Mouse (Mus musculus) urinary bladder, postnatal 4 days (tissue): ENCODE measurements around the gene Zfp446.

Experiments
- DNase-seq, 2 experiments: peaks; one replicate each; pipeline ENCODE4 v3.0.0; 2021 to 2022; ENCODE audit warnings: low spot score in 2 of 2

Zfp446 gene

DNA sequence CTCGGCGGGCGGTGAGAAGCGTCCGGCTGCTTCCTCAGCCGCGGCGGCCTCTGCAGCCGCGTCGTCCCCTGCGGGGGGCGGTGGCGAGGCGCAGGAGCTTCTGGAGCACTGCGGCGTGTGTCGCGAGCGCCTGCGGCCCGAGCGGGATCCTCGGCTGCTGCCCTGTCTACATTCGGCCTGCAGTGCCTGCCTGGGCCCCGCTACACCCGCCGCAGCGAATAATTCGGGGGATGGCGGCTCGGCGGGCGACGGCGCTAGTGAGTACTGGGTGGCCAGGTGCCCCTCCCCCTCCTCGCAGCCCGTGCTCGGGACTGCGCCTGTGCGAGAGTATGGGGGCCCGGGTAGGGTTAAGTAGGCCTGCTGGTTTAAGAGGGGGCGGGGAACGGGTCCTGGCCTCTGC, 47.2 kb downstream of the Zfp446 start:
- peak; percentile 80 to 83 for DNase-seq

- DNase-seq = no peak
These were observed 48.0 kb downstream of the Zfp446 start for GRCm38 (mm10) chr7:13025511-13026112.

DNA sequence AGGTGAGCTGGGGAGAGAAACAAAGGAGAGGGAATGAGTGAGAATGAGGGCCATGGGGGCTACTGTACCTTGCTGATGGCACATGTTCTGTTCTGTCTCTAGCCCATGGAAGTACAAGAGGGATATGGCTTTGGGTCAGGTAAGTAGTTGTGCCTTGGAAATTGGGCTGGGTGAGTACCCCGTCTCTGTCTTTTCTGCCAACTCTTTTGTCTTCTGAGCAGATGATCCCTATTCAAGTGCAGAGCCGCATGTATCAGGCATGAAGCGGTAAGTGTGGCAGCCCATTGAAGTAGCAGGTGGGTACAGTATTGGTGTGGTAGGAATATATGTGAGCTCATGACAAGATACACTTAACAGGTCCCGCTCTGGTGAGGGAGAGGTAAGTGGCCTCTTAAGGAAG, 51.3 kb downstream of the Zfp446 start:
- no peak for DNase-seq

DNA sequence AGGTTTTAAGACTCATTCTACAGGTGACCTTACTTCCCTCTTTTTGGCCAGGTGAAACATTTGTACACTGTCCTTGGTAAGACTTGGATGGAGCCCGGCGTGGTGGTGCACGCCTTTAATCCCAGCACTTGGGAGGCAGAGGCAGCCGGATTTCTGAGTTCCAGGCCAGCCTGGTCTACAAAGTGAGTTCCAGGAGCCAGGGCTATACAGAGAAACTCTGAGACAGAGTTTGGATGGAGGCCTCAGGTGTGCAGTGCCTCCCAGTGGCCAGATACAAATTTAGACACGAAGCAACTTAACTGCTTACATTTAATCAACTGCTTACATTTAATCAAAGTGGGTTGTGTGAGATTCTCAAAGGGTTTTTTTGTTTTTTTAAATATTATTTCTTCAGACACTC, 53.4 kb downstream of the Zfp446 start:
- DNase-seq = no peak

GRCm38 (mm10) chr7:13031983-13032382, 54.3 kb downstream of the Zfp446 start:
- DNase-seq = no peak

- no peak for DNase-seq
These were observed 54.9 kb downstream of the Zfp446 start for GRCm38 (mm10) chr7:13032541-13032940.

- DNase-seq = no peak
These were observed 56.0 kb downstream of the Zfp446 start for GRCm38 (mm10) chr7:13033451-13034147.

- peak; percentile 94 to 97 for DNase-seq
These were observed 56.7 kb downstream of the Zfp446 start, which contains the start of gene Chmp2a for GRCm38 (mm10) chr7:13034148-13034977. Gene Chmp2a (minus strand): TSS chr7:13034807.
